ENCODE assay signal across 9 mouse cellular contexts in the genomic region with DNA sequence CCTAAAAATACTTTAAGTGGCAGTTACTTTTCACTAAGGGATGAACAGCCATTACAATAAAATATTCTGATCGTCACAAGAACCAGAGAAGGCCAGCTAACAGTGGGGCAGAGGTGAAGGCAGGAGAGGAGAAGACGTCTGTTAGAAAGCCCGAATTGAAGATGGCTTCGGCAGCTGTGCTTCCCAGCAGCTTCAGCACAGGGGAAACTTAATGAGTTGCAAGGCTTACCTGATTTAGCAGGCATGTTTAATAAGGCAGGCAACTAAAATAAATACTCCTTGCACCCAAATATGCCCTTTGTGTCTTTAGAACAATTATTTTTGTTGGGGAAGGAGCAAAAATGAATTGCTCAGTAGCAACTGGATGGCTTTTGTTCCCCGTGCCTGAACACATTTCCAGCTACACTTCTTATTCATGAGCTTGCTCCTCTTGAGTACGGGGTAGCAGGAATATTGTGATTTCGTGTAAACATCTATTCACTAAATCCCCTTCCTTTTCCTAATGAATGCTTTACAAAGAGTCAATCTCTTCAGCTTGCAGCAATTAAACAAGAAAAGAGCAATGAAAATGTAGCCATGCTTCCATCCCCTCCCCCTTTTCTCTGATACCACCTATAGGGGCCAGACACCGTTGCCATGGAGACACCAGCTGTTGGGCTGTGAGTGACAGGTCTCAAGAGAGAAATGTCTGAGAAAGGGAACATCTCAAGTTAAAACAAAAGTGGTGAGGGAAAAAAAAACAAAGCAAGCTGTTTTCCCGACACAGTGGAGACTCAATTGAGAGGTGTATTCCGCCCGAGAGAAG.
DNase-seq lines count a peak whose midpoint lies in the region; TF ChIP-seq lines count a peak whose summit lies in the region.
"Had no signal": no experiment of that assay in that cellular context is flagged by ENCODE, and none has a peak within 500 bp of the region (broad histone marks: within the 10 kb centered on the region; RNA-seq: fewer than 3 reads in every experiment).

No protein-coding gene starts in this region.

- no peaks in the 10 kb centered on the region for H3K9me3 ChIP-seq in forebrain, embryonic 10.5 days
- H3K9me3 ChIP-seq: heart, embryonic 13.5 days had no signal

- peaks cover 83% of the 10 kb centered on the region for H3K27me3 ChIP-seq in forebrain, embryonic 10.5 days (ENCODE audit: poor library complexity, severe bottlenecking)
- H3K27me3 ChIP-seq: heart, embryonic 13.5 days had no signal

- peaks cover 19% of the 10 kb centered on the region for H3K4me1 ChIP-seq in forebrain, embryonic 10.5 days
- peaks cover 4% of the 10 kb centered on the region; the same call in 1 of the 2 replicates for H3K4me1 ChIP-seq in olfactory bulb, adult 2 months (ENCODE audit: control insufficient read depth, insufficient read depth, low read length)
- H3K4me1 ChIP-seq: heart, embryonic 13.5 days had no signal

- TF ChIP-seq CTCF in olfactory bulb, adult 2 months (IDR thresholded peaks at IDR 0.05; ENCODE audit: insufficient read depth, low read depth, low read length): no peak

- H3K27ac ChIP-seq in forebrain, embryonic 10.5 days: 0 out of 2 replicates have a peak overlapping the region, but pooled peaks have one; percentile 25
- peak overlapping the region; percentile 96 for H3K27ac ChIP-seq in olfactory bulb, adult 2 months (ENCODE audit: insufficient read depth, low read depth, low read length)
- H3K27ac ChIP-seq: heart, embryonic 13.5 days had no signal

- no peak for TF ChIP-seq POLR2A in olfactory bulb, adult 2 months (IDR thresholded peaks at IDR 0.05; ENCODE audit: insufficient read depth, low read depth, low read length)

- WGBS in forebrain, embryonic 10.5 days: 15% methylated on average over 11 of the region's 11 CpGs
- 9% methylated on average over 11 of the region's 11 CpGs for WGBS in olfactory bulb, adult 2 months

- H3K4me3 ChIP-seq in forebrain, embryonic 10.5 days: peak overlapping the region; percentile 29
- H3K4me3 ChIP-seq in olfactory bulb, adult 2 months (ENCODE audit: insufficient read depth, low read depth, low read length): peak overlapping the region; percentile 18; the same call in 1 of the 2 replicates
- H3K4me3 ChIP-seq: heart, embryonic 13.5 days had no signal

- DNase-seq in cerebellum, adult 9-10 months: peak; percentile 14
- no peak for DNase-seq in cerebellum, adult 18-20 months
- peak; percentile 67 for DNase-seq in forebrain, embryonic 10.5 days (ENCODE audit: extremely low spot score, low spot score)
- peak; percentile 48 to 49 for DNase-seq in layer of hippocampus, postnatal 10 days (ENCODE audit: low spot score in 2 of 2)
- no peak for DNase-seq in adrenal gland, postnatal 14 days
- no peak for DNase-seq in kidney, postnatal 4 days
- DNase-seq in adipocyte (ENCODE audit: low spot score): no peak

- H3K36me3 ChIP-seq in forebrain, embryonic 10.5 days (replicated peaks): no peaks in the 10 kb centered on the region
- H3K36me3 ChIP-seq: heart, embryonic 13.5 days had no signal

Comparison
In these comparisons a context has a peak if more than half of its experiments do, and no peak if none do; other contexts are left out.
1. DNase-seq: peak in cerebellum, adult 9-10 months (single experiment), forebrain, embryonic 10.5 days (single experiment) and layer of hippocampus, postnatal 10 days (2 of 2); none in cerebellum, adult 18-20 months (0 of 2), adrenal gland, postnatal 14 days (single experiment), kidney, postnatal 4 days (0 of 2) and adipocyte (single experiment).